Mouse (Mus musculus) left cerebral cortex, postnatal 10 days (tissue): Measurements from ENCODE around the gene Mgat3. TPM values are rescaled to one million over a fixed set of nuclear protein-coding genes. Genes with fewer than 3 reads are reported as not detected.

Experiments
- DNase-seq, 2 experiments: peaks; one replicate each; pipeline ENCODE4 v3.0.0; 2021 to 2022; ENCODE audit warnings: low spot score in 2 of 2, mixed read lengths in 1 of 2; ENCODE audit errors: extremely low spot score in 1 of 2
- intact Hi-C: fragments of 180-260 bp; cut with DNase I; formaldehyde crosslinking; loops from one replicate; pipeline ENCODE4 v1.15.1; 2025
- total RNA-seq, 2 experiments: library from RNA; stranded (reverse); gene quantifications; 2 replicates each; pipeline ENCODE4 v1.2.3; 2021

Gene Mgat3
- total RNA-seq, 2 experiments from 2014 or later: 94.2 to 98.8 TPM

DNA sequence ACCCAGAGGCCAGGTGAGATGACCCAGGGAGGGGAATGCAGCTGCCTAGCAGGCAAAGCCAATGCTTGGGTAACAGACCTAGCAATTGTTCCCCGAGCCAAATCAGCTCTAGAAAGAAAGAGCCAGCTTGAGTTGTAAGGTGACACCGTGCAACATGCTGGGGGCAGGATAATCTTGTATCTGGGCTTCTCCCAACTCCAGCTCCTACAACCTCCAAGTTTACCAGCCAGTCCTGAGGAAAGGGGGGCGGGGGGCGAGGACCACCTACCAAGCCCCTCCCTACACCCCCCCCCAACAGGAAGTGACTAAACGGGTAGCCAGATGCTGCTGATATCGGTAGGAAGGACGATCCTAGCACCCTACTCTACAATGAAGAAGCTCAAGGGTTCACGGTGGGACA is 2.2 kb upstream of the Mgat3 start:
- DNase-seq: no peak
- intact Hi-C loops: no loop called here

DNA sequence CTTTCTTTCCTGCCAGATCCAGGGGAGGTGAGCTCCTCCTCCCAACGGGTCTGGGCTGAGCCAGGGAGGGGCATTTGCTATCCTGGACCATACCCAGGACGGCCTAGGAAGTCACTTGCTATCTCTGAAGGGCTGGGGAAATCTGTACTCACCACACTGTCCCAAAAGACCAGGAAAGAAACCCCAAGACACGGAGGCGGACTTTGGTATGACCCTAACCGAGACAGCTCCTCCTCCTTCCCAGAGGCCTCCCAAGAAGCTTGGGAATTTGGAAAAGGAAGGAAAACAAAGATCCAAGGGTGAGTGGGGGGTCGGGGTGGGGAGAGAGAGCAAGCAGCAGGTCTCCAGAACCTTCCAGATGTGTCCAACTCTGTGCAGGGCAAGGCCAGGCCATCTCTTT is 1.7 kb upstream of the Mgat3 start:
- intact Hi-C loops: no loop called here
- DNase-seq: no peak

DNA sequence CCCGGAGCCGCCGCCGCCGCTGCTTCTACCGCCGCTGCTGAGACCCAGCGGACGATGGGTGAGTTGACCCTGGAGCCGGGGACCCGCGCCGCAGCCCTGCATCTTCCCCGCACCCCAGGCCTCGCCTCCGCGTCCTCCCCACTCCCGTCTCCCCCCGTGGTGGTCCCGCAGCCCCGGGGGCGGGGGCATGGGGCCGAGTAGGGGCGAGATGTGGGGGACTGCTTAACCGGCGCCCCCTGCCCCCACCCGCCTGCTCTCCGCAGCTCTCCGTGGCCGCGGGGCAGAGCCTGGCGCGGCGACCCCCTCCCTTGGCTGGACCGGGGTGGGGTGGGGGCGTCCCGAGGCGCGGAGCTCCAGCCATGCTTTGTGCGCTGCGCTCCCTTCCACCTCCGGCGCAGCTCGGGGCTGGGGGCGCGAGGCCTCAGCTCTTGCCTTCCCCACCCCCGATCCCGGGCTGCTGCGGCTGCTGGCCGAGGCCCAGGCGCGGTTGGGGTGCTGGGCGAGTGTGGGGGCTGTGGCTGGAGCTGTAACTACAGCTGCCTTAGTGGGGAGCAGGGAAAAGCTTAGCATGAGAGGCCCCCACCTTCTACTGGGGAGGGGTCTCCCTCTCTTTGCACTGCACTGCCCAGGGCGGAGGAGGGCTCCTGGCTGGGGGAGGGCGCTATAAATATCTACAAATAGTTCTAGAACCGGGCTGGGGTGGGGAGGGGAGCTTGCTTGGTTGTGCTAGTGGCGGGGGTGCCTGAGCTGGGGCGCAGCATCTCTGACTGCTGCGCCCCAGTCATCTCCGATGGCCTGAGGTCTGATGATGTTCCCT is 468 bp downstream of the Mgat3 start:
- DNase-seq: peak; percentile 32 to 77
- intact Hi-C loops: no loop called here

DNA sequence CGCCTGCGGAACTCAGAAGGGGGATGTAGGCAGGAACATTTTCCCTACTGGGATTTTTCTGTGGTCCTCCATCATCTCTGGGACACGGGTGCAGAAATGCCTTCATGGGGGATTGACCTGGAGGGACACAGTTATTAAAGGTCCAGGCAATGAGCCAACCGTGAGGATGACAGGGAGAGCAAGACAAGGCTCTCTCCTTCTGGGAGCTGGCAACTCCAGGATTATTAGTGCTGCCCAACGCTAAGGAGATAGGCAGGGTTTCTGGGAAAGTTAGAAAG is 1.0 kb downstream of the Mgat3 start:
- intact Hi-C loops: no loop called here
- no peak for DNase-seq

DNA sequence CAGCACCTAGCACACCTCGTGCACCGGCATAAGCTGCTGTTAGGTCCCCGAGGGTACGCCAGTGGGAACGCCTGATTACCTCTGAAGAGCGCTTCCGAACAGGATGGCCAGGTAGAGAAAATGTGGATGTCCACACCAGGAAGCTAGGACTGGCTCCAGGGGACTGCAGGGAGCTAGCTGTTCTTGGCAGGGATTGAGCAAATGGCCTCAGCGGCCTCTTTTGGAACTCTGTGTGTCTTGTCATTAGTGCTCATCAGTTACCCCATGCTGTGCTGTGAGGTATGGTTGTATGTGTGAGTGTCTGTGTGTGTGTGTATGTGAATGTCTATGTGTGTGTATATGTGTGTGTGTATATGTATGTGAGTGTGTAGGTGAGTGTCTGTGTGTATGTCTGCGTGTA is 1.8 kb downstream of the Mgat3 start:
- intact Hi-C loops: no loop called here
- DNase-seq: no peak

GRCm38 (mm10) chr15:80175756-80176155 is 2.2 kb downstream of the Mgat3 start:
- DNase-seq: no peak
- intact Hi-C loops: no loop called here

DNA sequence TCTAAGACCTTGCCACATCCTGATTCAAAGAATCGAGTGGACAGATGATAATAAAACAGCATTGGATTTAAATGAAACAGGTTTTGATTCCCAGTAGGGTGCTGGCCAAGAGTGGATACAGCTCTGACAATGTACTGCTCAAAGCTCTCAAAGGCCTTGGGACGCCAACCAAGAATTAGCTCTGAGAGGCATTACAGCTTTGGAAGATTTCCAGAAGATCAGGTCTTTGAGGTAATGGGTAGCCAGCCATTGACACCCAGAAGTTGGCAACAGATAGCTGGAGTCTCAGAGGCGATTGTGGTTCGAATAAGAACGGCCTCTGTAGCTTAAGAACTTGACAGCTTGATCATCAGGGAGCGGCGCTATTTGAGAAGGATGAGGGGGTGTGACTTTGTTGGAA is 8.0 kb downstream of the Mgat3 start:
- no peak for DNase-seq
- intact Hi-C loops: no loop called here

- DNase-seq: no peak
- intact Hi-C loops: no loop called here
Observed at GRCm38 (mm10) chr15:80182072-80182700, 8.7 kb downstream of the Mgat3 start.

DNA sequence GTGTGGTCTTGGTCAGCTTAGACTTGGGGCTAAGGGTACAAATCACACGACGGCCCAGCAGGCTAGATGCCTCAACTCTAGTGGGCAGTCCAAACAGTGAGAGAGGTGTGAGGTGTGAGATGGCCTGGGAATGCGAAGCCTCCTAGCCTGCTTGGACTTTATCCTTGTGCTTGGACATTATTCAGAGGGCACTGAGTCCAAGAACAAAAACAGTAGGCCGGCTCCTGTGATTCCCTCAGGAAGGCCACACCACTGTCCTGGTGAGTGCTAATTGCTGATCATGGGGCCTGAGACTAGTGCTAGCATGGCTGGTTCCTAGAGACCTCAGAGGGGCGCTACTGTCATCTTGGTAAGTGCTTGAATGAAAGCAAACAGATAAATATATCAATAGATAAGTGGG is 15.4 kb downstream of the Mgat3 start:
- intact Hi-C loops: no loop called here
- DNase-seq: no peak

GRCm38 (mm10) chr15:80190075-80190474 is 16.6 kb downstream of the Mgat3 start:
- intact Hi-C loops: no loop called here
- DNase-seq: no peak

GRCm38 (mm10) chr15:80191585-80192245 is 18.2 kb downstream of the Mgat3 start:
- DNase-seq: no peak

DNA sequence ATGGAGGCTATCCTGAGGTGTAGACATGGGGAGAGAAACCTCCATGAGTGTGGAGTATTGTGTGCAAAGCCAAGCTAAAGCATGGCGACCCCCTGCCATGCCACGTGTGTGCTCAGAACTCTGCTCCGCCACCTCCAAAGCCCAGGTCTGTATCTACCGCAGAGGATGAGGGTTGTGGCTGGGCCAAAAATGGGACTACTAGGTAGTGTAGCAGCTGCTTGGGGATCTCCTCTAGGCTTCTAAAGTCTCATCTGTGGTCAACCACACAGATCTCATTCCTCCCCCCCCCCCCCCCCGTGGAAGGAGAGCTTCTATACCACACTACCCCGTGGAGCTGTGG is 18.7 kb downstream of the Mgat3 start:
- intact Hi-C loops: no loop called here

More at GRCm38 (mm10) chr15:80191585-80192245, 18.2 kb downstream of the Mgat3 start:
- intact Hi-C loops: no loop called here

GRCm38 (mm10) chr15:80192847-80193246 is 19.3 kb downstream of the Mgat3 start:
- intact Hi-C loops: no loop called here
- no peak for DNase-seq

More for the DNA sequence above, 18.7 kb downstream of the Mgat3 start:
- DNase-seq: no peak

GRCm38 (mm10) chr15:80199556-80199955 is 26.0 kb downstream of the Mgat3 start:
- no peak for DNase-seq
- intact Hi-C loops: no loop called here

GRCm38 (mm10) chr15:80202111-80202775 is 28.7 kb downstream of the Mgat3 start:
- intact Hi-C loops: no loop called here
- peak in 1 of 2 experiments; percentile 36 for DNase-seq

GRCm38 (mm10) chr15:80203406-80203805 is 29.9 kb downstream of the Mgat3 start:
- DNase-seq: no peak
- intact Hi-C loops: no loop called here

- intact Hi-C loops: no loop called here
- no peak for DNase-seq
Observed at GRCm38 (mm10) chr15:80206057-80206565, 32.6 kb downstream of the Mgat3 start.

DNA sequence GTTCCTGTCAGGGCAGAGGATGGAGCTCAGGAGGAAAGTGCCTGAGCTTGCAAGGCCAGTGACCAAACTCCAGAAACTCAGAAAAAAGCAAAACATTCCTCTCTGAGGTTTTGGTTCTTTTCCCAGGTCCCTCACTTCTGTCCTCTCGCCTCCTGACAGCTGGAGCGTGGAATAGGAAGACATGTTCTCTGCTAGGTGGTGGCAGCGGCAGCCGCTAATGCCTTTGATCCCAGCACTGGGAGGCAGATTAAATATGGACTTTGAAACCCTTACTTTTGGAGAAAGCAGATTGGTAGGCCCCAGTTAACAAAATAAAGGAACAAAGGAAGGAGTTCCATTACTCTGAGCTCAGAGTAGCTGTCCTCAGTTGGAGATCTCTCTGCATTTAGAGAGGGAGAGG is 34.9 kb downstream of the Mgat3 start:
- intact Hi-C loops: no loop called here
- DNase-seq: no peak

GRCm38 (mm10) chr15:80213688-80214087 is 40.2 kb downstream of the Mgat3 start:
- DNase-seq: no peak
- intact Hi-C loops: no loop called here
